Mouse (Mus musculus): ENCODE data around the gene Gapt. TPM values are rescaled to one million over a fixed set of nuclear protein-coding genes. Genes with fewer than 3 reads are reported as not detected.

Gene Gapt
- polyA plus RNA-seq, 1 experiment from 2014 or later = 0.07 TPM

GRCm38 (mm10) chr13:110367961-110368555 lies 11.1 kb upstream of the Gapt start:
- no peaks in the 10 kb centered on the region for H3K36me3 ChIP-seq (ENCODE audit: control insufficient read depth, insufficient read depth, low read length)
- 77% methylated on average over 3 of the region's 3 CpGs for WGBS
- H3K27ac ChIP-seq (replicated peaks) = no peak overlapping the region
- no peaks in the 10 kb centered on the region for H3K4me1 ChIP-seq (replicated peaks; ENCODE audit: control insufficient read depth, insufficient read depth)
- TF ChIP-seq CTCF (IDR thresholded peaks at IDR 0.05; ENCODE audit: low read depth) (no peak), EP300 (optimal IDR thresholded peaks at IDR 0.05) (no peak)
- H3K9me3 ChIP-seq (ENCODE audit: control insufficient read depth, low read length) = no peaks in the 10 kb centered on the region
- ATAC-seq (ENCODE audit: low FRiP score, low TSS enrichment) = no peak
- no peaks in the 10 kb centered on the region for H3K27me3 ChIP-seq (ENCODE audit: control insufficient read depth, insufficient read depth, low read length)
- no peak overlapping the region for H3K4me2 ChIP-seq (replicated peaks; ENCODE audit: low read depth)
- no peak for DNase-seq (ENCODE audit: low spot score)
- H3K9ac ChIP-seq (ENCODE audit: low read length) = no peak overlapping the region
- H3K4me3 ChIP-seq (ENCODE audit: low read depth, low read length) = no peak overlapping the region

- Histone ChIP-seq H3K9me3 (ENCODE audit: control insufficient read depth, low read length) (no peaks in the 10 kb centered on the region), H3K4me2 (replicated peaks; ENCODE audit: low read depth) (no peak overlapping the region), H3K9ac (ENCODE audit: low read length) (no peak overlapping the region), H3K36me3 (ENCODE audit: control insufficient read depth, insufficient read depth, low read length) (no peaks in the 10 kb centered on the region), H3K27ac (replicated peaks) (no peak overlapping the region), H3K27me3 (ENCODE audit: control insufficient read depth, insufficient read depth, low read length) (no peaks in the 10 kb centered on the region), H3K4me1 (replicated peaks; ENCODE audit: control insufficient read depth, insufficient read depth) (no peaks in the 10 kb centered on the region), H3K4me3 (ENCODE audit: low read depth, low read length) (no peak overlapping the region)
- ATAC-seq (ENCODE audit: low FRiP score, low TSS enrichment) = no peak
- no peak for DNase-seq (ENCODE audit: low spot score)
- no peak for TF ChIP-seq CTCF (IDR thresholded peaks at IDR 0.05; ENCODE audit: low read depth)
- TF ChIP-seq EP300 (optimal IDR thresholded peaks at IDR 0.05) = no peak
- 77% methylated on average over 3 of the region's 3 CpGs for WGBS
Measured at GRCm38 (mm10) chr13:110366477-110366876, 9.5 kb upstream of the Gapt start.

GRCm38 (mm10) chr13:110363722-110364121 lies 6.7 kb upstream of the Gapt start:
- no peak overlapping the region for H3K9ac ChIP-seq (ENCODE audit: low read length)
- H3K27me3 ChIP-seq (ENCODE audit: control insufficient read depth, insufficient read depth, low read length) = no peaks in the 10 kb centered on the region
- H3K9me3 ChIP-seq (ENCODE audit: control insufficient read depth, low read length) = no peaks in the 10 kb centered on the region
- WGBS = 66% methylated on average over 6 of the region's 6 CpGs
- no peaks in the 10 kb centered on the region for H3K36me3 ChIP-seq (ENCODE audit: control insufficient read depth, insufficient read depth, low read length)
- no peak overlapping the region for H3K27ac ChIP-seq (replicated peaks)
- no peak overlapping the region for H3K4me2 ChIP-seq (replicated peaks; ENCODE audit: low read depth)
- DNase-seq (ENCODE audit: low spot score) = no peak
- no peaks in the 10 kb centered on the region for H3K4me1 ChIP-seq (replicated peaks; ENCODE audit: control insufficient read depth, insufficient read depth)
- H3K4me3 ChIP-seq (ENCODE audit: low read depth, low read length) = no peak overlapping the region
- TF ChIP-seq CTCF (IDR thresholded peaks at IDR 0.05; ENCODE audit: low read depth) (no peak), EP300 (optimal IDR thresholded peaks at IDR 0.05) (no peak)
- no peak for ATAC-seq (ENCODE audit: low FRiP score, low TSS enrichment)

GRCm38 (mm10) chr13:110351051-110351450 lies 5.9 kb downstream of the Gapt start:
- TF ChIP-seq CTCF (IDR thresholded peaks at IDR 0.05; ENCODE audit: low read depth) = no peak
- TF ChIP-seq EP300 (optimal IDR thresholded peaks at IDR 0.05) = no peak
- WGBS = 84% methylated on average over 6 of the region's 6 CpGs
- no peak overlapping the region for H3K9ac ChIP-seq (ENCODE audit: low read length)

GRCm38 (mm10) chr13:110346707-110347106 lies 10.3 kb downstream of the Gapt start:
- Histone ChIP-seq H3K4me3 (ENCODE audit: low read depth, low read length) (no peak overlapping the region), H3K4me1 (replicated peaks; ENCODE audit: control insufficient read depth, insufficient read depth) (no peaks in the 10 kb centered on the region), H3K9ac (ENCODE audit: low read length) (no peak overlapping the region), H3K9me3 (ENCODE audit: control insufficient read depth, low read length) (no peaks in the 10 kb centered on the region), H3K36me3 (ENCODE audit: control insufficient read depth, insufficient read depth, low read length) (no peaks in the 10 kb centered on the region), H3K27ac (replicated peaks) (no peak overlapping the region), H3K4me2 (replicated peaks; ENCODE audit: low read depth) (no peak overlapping the region), H3K27me3 (ENCODE audit: control insufficient read depth, insufficient read depth, low read length) (no peaks in the 10 kb centered on the region)
- ATAC-seq (ENCODE audit: low FRiP score, low TSS enrichment) = no peak
- 51% methylated on average over 7 of the region's 7 CpGs for WGBS
- TF ChIP-seq CTCF (IDR thresholded peaks at IDR 0.05; ENCODE audit: low read depth) = no peak
- DNase-seq (ENCODE audit: low spot score) = no peak

More at GRCm38 (mm10) chr13:110351051-110351450, 5.9 kb downstream of the Gapt start:
- H3K36me3 ChIP-seq (ENCODE audit: control insufficient read depth, insufficient read depth, low read length) = no peaks in the 10 kb centered on the region
- no peak for ATAC-seq (ENCODE audit: low FRiP score, low TSS enrichment)
- no peaks in the 10 kb centered on the region for H3K4me1 ChIP-seq (replicated peaks; ENCODE audit: control insufficient read depth, insufficient read depth)
- H3K27ac ChIP-seq (replicated peaks) = no peak overlapping the region
- DNase-seq (ENCODE audit: low spot score) = no peak
- no peak overlapping the region for H3K4me3 ChIP-seq (ENCODE audit: low read depth, low read length)
- no peaks in the 10 kb centered on the region for H3K27me3 ChIP-seq (ENCODE audit: control insufficient read depth, insufficient read depth, low read length)
- H3K4me2 ChIP-seq (replicated peaks; ENCODE audit: low read depth) = no peak overlapping the region
- H3K9me3 ChIP-seq (ENCODE audit: control insufficient read depth, low read length) = no peaks in the 10 kb centered on the region

- ATAC-seq (ENCODE audit: low FRiP score, low TSS enrichment) = no peak
- no peak overlapping the region for H3K4me2 ChIP-seq (replicated peaks; ENCODE audit: low read depth)
- H3K4me1 ChIP-seq (replicated peaks; ENCODE audit: control insufficient read depth, insufficient read depth) = no peaks in the 10 kb centered on the region
- H3K27ac ChIP-seq (replicated peaks) = no peak overlapping the region
- no peaks in the 10 kb centered on the region for H3K27me3 ChIP-seq (ENCODE audit: control insufficient read depth, insufficient read depth, low read length)
- TF ChIP-seq CTCF (IDR thresholded peaks at IDR 0.05; ENCODE audit: low read depth) (no peak), EP300 (optimal IDR thresholded peaks at IDR 0.05) (no peak)
- no peaks in the 10 kb centered on the region for H3K36me3 ChIP-seq (ENCODE audit: control insufficient read depth, insufficient read depth, low read length)
- H3K9ac ChIP-seq (ENCODE audit: low read length) = no peak overlapping the region
- DNase-seq (ENCODE audit: low spot score) = no peak
- H3K4me3 ChIP-seq (ENCODE audit: low read depth, low read length) = no peak overlapping the region
- WGBS = 70% methylated on average over 6 of the region's 6 CpGs
- H3K9me3 ChIP-seq (ENCODE audit: control insufficient read depth, low read length) = no peaks in the 10 kb centered on the region
Measured at GRCm38 (mm10) chr13:110342602-110343001, 14.4 kb downstream of the Gapt start.

Data from stomach, postnatal 0 days (tissue).